Mouse (Mus musculus) embryonic facial prominence, embryonic 12.5 days (tissue): Measurements from ENCODE around the gene Gp1bb. TPM values are rescaled to one million over a fixed set of nuclear protein-coding genes. Genes with fewer than 3 reads are reported as not detected.

Source experiments
- ATAC-seq: fragments of 200-750 bp; cut with Nextera tagmentation; 2 replicates; pipeline ENCODE4 v1.8.0; 2017; ENCODE audit not compliant: insufficient number of reproducible peaks, insufficient read depth, low FRiP score, low TSS enrichment
- H3K27ac ChIP-seq: fragments of 300-500 bp; sonication (generic); 2 replicates; pipeline ENCODE4 v1.5.1; 2016; ENCODE audit warnings: mild to moderate bottlenecking
- H3K27me3 ChIP-seq: fragments of 300-500 bp; sonication (generic); 2 replicates; pipeline ENCODE4 v1.6.1; 2016; ENCODE audit warnings: mild to moderate bottlenecking, moderate library complexity
- H3K36me3 ChIP-seq: fragments of 300-500 bp; sonication (generic); 2 replicates; pipeline ENCODE4 v1.6.1; 2016; ENCODE audit warnings: mild to moderate bottlenecking
- H3K4me1 ChIP-seq: fragments of 300-500 bp; sonication (generic); 2 replicates; pipeline ENCODE4 v1.6.1; 2016
- H3K4me2 ChIP-seq: fragments of 300-500 bp; sonication (generic); replicated peaks from 2 replicates; pipeline ENCODE4 v1.6.1; 2016; ENCODE audit warnings: mild to moderate bottlenecking, moderate library complexity
- H3K4me3 ChIP-seq: fragments of 300-500 bp; sonication (generic); 2 replicates; pipeline ENCODE4 v1.5.1; 2016; ENCODE audit warnings: mild to moderate bottlenecking
- H3K9ac ChIP-seq: fragments of 300-500 bp; sonication (generic); 2 replicates; pipeline ENCODE4 v1.6.1; 2016; ENCODE audit warnings: mild to moderate bottlenecking, moderate library complexity
- H3K9me3 ChIP-seq: fragments of 300-500 bp; sonication (generic); 2 replicates; pipeline ENCODE4 v1.6.1; 2016; ENCODE audit warnings: mild to moderate bottlenecking, moderate library complexity
- WGBS: fragments of 180-500 bp; shearing (Covaris S2); methylation state at CpG from one replicate; pipeline ENCODE4 v1.1.7; 2016; 5-methylcytosine and 5-hydroxymethylcytosine counted together
- polyA plus RNA-seq: library from polyadenylated mRNA; unstranded; fragments of >200 nt; fragmentation: Nextera tagmentation; extraction: Ambion mirVana; gene quantifications from 2 replicates; pipeline ENCODE4 v1.2.1, GENCODE M21; 2016

Gp1bb gene
- 4.3 and 4.7 TPM in 2 replicates for polyA plus RNA-seq

- no peak for ATAC-seq
- Histone ChIP-seq H3K27ac (no peak within 1 kb of the TSS), H3K36me3 (peaks cover 28% of the 10 kb centered on the region), H3K27me3 (peaks cover 89% of the 10 kb centered on the region), H3K4me2 (peak within 1 kb of the TSS; percentile 95), H3K4me1 (peaks cover 37% of the 10 kb centered on the region), H3K9me3 (no peaks in the 10 kb centered on the region), H3K4me3 (peak within 1 kb of the TSS; percentile 54), H3K9ac (peak within 1 kb of the TSS; percentile 3; the same call in 1 of the 2 replicates)
- 12% methylated on average over 17 of the region's 17 CpGs for WGBS
Observed at GRCm38 (mm10) chr16:18622019-18622418, at the start of gene Gp1bb. Gp1bb (minus strand) TSS chr16:18622403.

- H3K27ac ChIP-seq = no peak overlapping the region
- no peak overlapping the region for H3K9ac ChIP-seq
- no peaks in the 10 kb centered on the region for H3K4me1 ChIP-seq
- 67% methylated on average over 6 of the region's 6 CpGs for WGBS
- H3K4me3 ChIP-seq = no peak overlapping the region
- no peak overlapping the region for H3K4me2 ChIP-seq
- H3K27me3 ChIP-seq = no peaks in the 10 kb centered on the region
- no peak for ATAC-seq
- H3K9me3 ChIP-seq = no peaks in the 10 kb centered on the region
- H3K36me3 ChIP-seq = no peaks in the 10 kb centered on the region
Observed at GRCm38 (mm10) chr16:18669914-18670313, 47.7 kb upstream of the Gp1bb start.

GRCm38 (mm10) chr16:18658597-18658996, 36.4 kb upstream of the Gp1bb start:
- H3K9ac ChIP-seq = no peak overlapping the region
- H3K27ac ChIP-seq = no peak overlapping the region
- H3K4me1 ChIP-seq = no peaks in the 10 kb centered on the region
- no peaks in the 10 kb centered on the region for H3K9me3 ChIP-seq
- no peaks in the 10 kb centered on the region for H3K36me3 ChIP-seq
- no peaks in the 10 kb centered on the region for H3K27me3 ChIP-seq
- H3K4me2 ChIP-seq = no peak overlapping the region
- H3K4me3 ChIP-seq = no peak overlapping the region
- ATAC-seq = no peak
- 75% methylated on average over 4 of the region's 4 CpGs for WGBS

- no peaks in the 10 kb centered on the region for H3K27me3 ChIP-seq
- ATAC-seq = no peak
- no peaks in the 10 kb centered on the region for H3K36me3 ChIP-seq
- H3K4me2 ChIP-seq = no peak overlapping the region
- no peak overlapping the region for H3K4me3 ChIP-seq
- H3K9me3 ChIP-seq = no peaks in the 10 kb centered on the region
- no peak overlapping the region for H3K27ac ChIP-seq
- H3K4me1 ChIP-seq = no peaks in the 10 kb centered on the region
- no peak overlapping the region for H3K9ac ChIP-seq
- WGBS = 60% methylated on average over 5 of the region's 5 CpGs
Observed at GRCm38 (mm10) chr16:18655372-18656098, 33.3 kb upstream of the Gp1bb start.

GRCm38 (mm10) chr16:18653290-18654160, 31.3 kb upstream of the Gp1bb start:
- 83% methylated on average over 6 of the region's 6 CpGs for WGBS
- Histone ChIP-seq H3K9me3 (no peaks in the 10 kb centered on the region), H3K4me1 (no peaks in the 10 kb centered on the region), H3K4me3 (no peak overlapping the region), H3K27me3 (no peaks in the 10 kb centered on the region), H3K4me2 (no peak overlapping the region), H3K36me3 (no peaks in the 10 kb centered on the region), H3K9ac (no peak overlapping the region), H3K27ac (no peak overlapping the region)
- no peak for ATAC-seq

- Histone ChIP-seq H3K4me1 (peaks cover 5% of the 10 kb centered on the region; the same call in 1 of the 2 replicates), H3K27me3 (no peaks in the 10 kb centered on the region), H3K9me3 (no peaks in the 10 kb centered on the region), H3K9ac (no peak overlapping the region), H3K4me3 (no peak overlapping the region), H3K27ac (no peak overlapping the region), H3K36me3 (no peaks in the 10 kb centered on the region), H3K4me2 (no peak overlapping the region)
- ATAC-seq = no peak
- WGBS = 59% methylated on average over 3 of the region's 3 CpGs
Observed at GRCm38 (mm10) chr16:18649126-18649525, 26.9 kb upstream of the Gp1bb start.

- H3K4me2 ChIP-seq = no peak overlapping the region
- H3K4me1 ChIP-seq = peaks cover 5% of the 10 kb centered on the region; the same call in 1 of the 2 replicates
- H3K27me3 ChIP-seq = no peaks in the 10 kb centered on the region
- 49% methylated on average over 6 of the region's 6 CpGs for WGBS
- no peak overlapping the region for H3K27ac ChIP-seq
- ATAC-seq = no peak
- no peaks in the 10 kb centered on the region for H3K36me3 ChIP-seq
- H3K9me3 ChIP-seq = no peaks in the 10 kb centered on the region
- no peak overlapping the region for H3K9ac ChIP-seq
- no peak overlapping the region for H3K4me3 ChIP-seq
Observed at GRCm38 (mm10) chr16:18645329-18645728, 23.1 kb upstream of the Gp1bb start.

- ATAC-seq = no peak
- Histone ChIP-seq H3K27ac (no peak overlapping the region), H3K36me3 (no peaks in the 10 kb centered on the region), H3K27me3 (no peaks in the 10 kb centered on the region), H3K9me3 (no peaks in the 10 kb centered on the region), H3K9ac (no peak overlapping the region), H3K4me2 (no peak overlapping the region), H3K4me3 (no peak overlapping the region), H3K4me1 (peaks cover 5% of the 10 kb centered on the region; the same call in 1 of the 2 replicates)
- 77% methylated on average over 4 of the region's 4 CpGs for WGBS
Observed at GRCm38 (mm10) chr16:18644485-18644884, 22.3 kb upstream of the Gp1bb start.

- H3K27me3 ChIP-seq = no peaks in the 10 kb centered on the region
- no peak overlapping the region for H3K9ac ChIP-seq
- ATAC-seq = no peak
- no peak overlapping the region for H3K4me3 ChIP-seq
- H3K36me3 ChIP-seq = no peaks in the 10 kb centered on the region
- H3K4me1 ChIP-seq = peaks cover 5% of the 10 kb centered on the region; the same call in 1 of the 2 replicates
- no peak overlapping the region for H3K27ac ChIP-seq
- H3K9me3 ChIP-seq = no peaks in the 10 kb centered on the region
- H3K4me2 ChIP-seq = no peak overlapping the region
- 64% methylated on average over 11 of the region's 11 CpGs for WGBS
Observed at GRCm38 (mm10) chr16:18643406-18643998, 21.3 kb upstream of the Gp1bb start.

GRCm38 (mm10) chr16:18642897-18643296, 20.7 kb upstream of the Gp1bb start:
- Histone ChIP-seq H3K4me2 (no peak overlapping the region), H3K36me3 (no peaks in the 10 kb centered on the region), H3K9me3 (no peaks in the 10 kb centered on the region), H3K4me1 (peaks cover 5% of the 10 kb centered on the region; the same call in 1 of the 2 replicates), H3K27ac (no peak overlapping the region), H3K4me3 (no peak overlapping the region), H3K9ac (no peak overlapping the region), H3K27me3 (no peaks in the 10 kb centered on the region)
- ATAC-seq = no peak
- WGBS = 77% methylated on average over 4 of the region's 4 CpGs

GRCm38 (mm10) chr16:18642291-18642690, 20.1 kb upstream of the Gp1bb start:
- 53% methylated on average over 7 of the region's 7 CpGs for WGBS
- no peaks in the 10 kb centered on the region for H3K27me3 ChIP-seq
- H3K9me3 ChIP-seq = no peaks in the 10 kb centered on the region
- no peak for ATAC-seq
- H3K9ac ChIP-seq = no peak overlapping the region
- H3K36me3 ChIP-seq = no peaks in the 10 kb centered on the region
- no peak overlapping the region for H3K4me3 ChIP-seq
- peaks cover 5% of the 10 kb centered on the region; the same call in 1 of the 2 replicates for H3K4me1 ChIP-seq
- no peak overlapping the region for H3K4me2 ChIP-seq
- no peak overlapping the region for H3K27ac ChIP-seq
